ENCODE assay signal across 8 mouse cellular contexts in genomic region chr4:106939223-106939918, GRCm38 (mm10). TPM values are rescaled to one million over a fixed set of nuclear protein-coding genes. Genes with fewer than 3 reads are reported as not detected.
DNase-seq lines count a peak whose midpoint lies in the region; ATAC-seq and TF ChIP-seq lines count a peak whose summit lies in the region.

No protein-coding gene starts in this region.

- peak; percentile 85 for ATAC-seq in forebrain, embryonic 12.5 days (ENCODE audit: low FRiP score)
- ATAC-seq in liver, postnatal 0 days, result no peak

- H3K4me2 ChIP-seq in forebrain, embryonic 12.5 days, result peak overlapping the region; percentile 41
- no peak overlapping the region for H3K4me2 ChIP-seq in liver, postnatal 0 days (ENCODE audit: low read depth, low read length)

- peak in 1 of 2 experiments; percentile 33 for DNase-seq in layer of hippocampus, adult 2 months (ENCODE audit: low spot score in 2 of 2)
- DNase-seq in layer of hippocampus, adult 8-10 months (ENCODE audit: low spot score in 2 of 2), result no peak
- peak; percentile 63 to 78 for DNase-seq in adrenal gland, postnatal 36 days
- peak; percentile 89 for DNase-seq in kidney, adult 2 months
- peak; percentile 42 for DNase-seq in liver, postnatal 0 days
- DNase-seq in right cerebral cortex, postnatal 14 days, result peak; percentile 26
- no peak for DNase-seq in gastrocnemius, postnatal 25 days

- no peak overlapping the region for H3K4me3 ChIP-seq in layer of hippocampus, adult 2 months
- no peak overlapping the region for H3K4me3 ChIP-seq in forebrain, embryonic 12.5 days (replicated peaks)
- no peak overlapping the region for H3K4me3 ChIP-seq in kidney, adult 2 months (ENCODE audit: insufficient read depth, low read depth, low read length)
- no peak overlapping the region for H3K4me3 ChIP-seq in liver, postnatal 0 days (ENCODE audit: low read depth, low read length)

- H3K36me3 ChIP-seq in forebrain, embryonic 12.5 days (replicated peaks), result peaks cover 9% of the 10 kb centered on the region; the same call in 1 of the 2 replicates
- no peaks in the 10 kb centered on the region for H3K36me3 ChIP-seq in kidney, adult 2 months (ENCODE audit: control insufficient read depth, insufficient read depth, low read length)
- H3K36me3 ChIP-seq in liver, postnatal 0 days (replicated peaks; ENCODE audit: insufficient read depth, low read length), result peaks cover 7% of the 10 kb centered on the region

- no peak for TF ChIP-seq POLR2A in kidney, adult 2 months (IDR thresholded peaks at IDR 0.05; ENCODE audit: low read depth, low read length)

- H3K9ac ChIP-seq in forebrain, embryonic 12.5 days, result peak overlapping the region; percentile 51
- H3K9ac ChIP-seq in liver, postnatal 0 days (replicated peaks), result no peak overlapping the region

- H3K4me1 ChIP-seq in forebrain, embryonic 12.5 days, result peaks cover 100% of the 10 kb centered on the region
- H3K4me1 ChIP-seq in kidney, adult 2 months (ENCODE audit: control insufficient read depth, insufficient read depth, low read length), result peaks cover 9% of the 10 kb centered on the region; the same call in 1 of the 2 replicates
- H3K4me1 ChIP-seq in liver, postnatal 0 days (ENCODE audit: insufficient read depth), result peaks cover 49% of the 10 kb centered on the region

- no peak for TF ChIP-seq EP300 in liver, postnatal 0 days (IDR thresholded peaks at IDR 0.05; ENCODE audit: low read depth)

- H3K27ac ChIP-seq in layer of hippocampus, adult 2 months, result peak overlapping the region; percentile 81
- H3K27ac ChIP-seq in forebrain, embryonic 12.5 days, result peak overlapping the region; percentile 94
- no peak overlapping the region for H3K27ac ChIP-seq in kidney, adult 2 months (ENCODE audit: insufficient read depth, low read depth, low read length)
- H3K27ac ChIP-seq in liver, postnatal 0 days (ENCODE audit: low read depth), result no peak overlapping the region

- WGBS in forebrain, embryonic 12.5 days, result 4% methylated on average over 6 of the region's 6 CpGs
- 39% methylated on average over 6 of the region's 6 CpGs for WGBS in kidney, adult 2 months
- 42% methylated on average over 6 of the region's 6 CpGs for WGBS in liver, postnatal 0 days (ENCODE audit: insufficient replicate concordance)

- H3K9me3 ChIP-seq in forebrain, embryonic 12.5 days, result no peaks in the 10 kb centered on the region
- no peaks in the 10 kb centered on the region for H3K9me3 ChIP-seq in liver, postnatal 0 days (ENCODE audit: low read length)

- no peaks in the 10 kb centered on the region for H3K27me3 ChIP-seq in forebrain, embryonic 12.5 days
- H3K27me3 ChIP-seq in kidney, adult 2 months (replicated peaks; ENCODE audit: control insufficient read depth, insufficient read depth, low read length), result no peaks in the 10 kb centered on the region
- no peaks in the 10 kb centered on the region for H3K27me3 ChIP-seq in liver, postnatal 0 days (ENCODE audit: insufficient read depth, low read length)

- TF ChIP-seq CTCF in layer of hippocampus, adult 2 months (conservative IDR thresholded peaks at IDR 0.05), result no peak
- no peak for TF ChIP-seq CTCF in kidney, adult 2 months (conservative IDR thresholded peaks at IDR 0.05; ENCODE audit: insufficient read depth, insufficient read length, low read depth, low read length)
- no peak for TF ChIP-seq CTCF in liver, postnatal 0 days (IDR thresholded peaks at IDR 0.05; ENCODE audit: low read depth)

RNA-seq across cellular contexts. Expression of gene Ssbp3, which starts 28.9 kb away (rescaled TPM):
- 100 to 1,000 TPM; 157 TPM for total RNA-seq in layer of hippocampus, adult 2 months (2021)
- 100 to 1,000 TPM; 150 to 180 (median 160) TPM for total RNA-seq in layer of hippocampus, adult 8-10 months (2022)
- 10 to 100 TPM; 71.2 to 85.4 TPM for total RNA-seq in adrenal gland, postnatal 36 days (2021)
- 198 and 214 TPM in 2 replicates for polyA plus RNA-seq in forebrain, embryonic 12.5 days (2016; fragmentation: Nextera tagmentation; extraction: Ambion mirVana)
- polyA plus RNA-seq in kidney, adult 2 months (2012; rRNA removed), result 44.6 and 48.6 TPM in 2 replicates
- polyA plus RNA-seq in liver, postnatal 0 days (2015; fragmentation: Nextera tagmentation; extraction: Ambion mirVana), result 22.8 and 26.8 TPM in 2 replicates
- 10 to 100 TPM; 18.7 to 19.5 TPM for total RNA-seq in gastrocnemius, postnatal 25 days (2021)

Comparison
In these comparisons a context has a peak if more than half of its experiments do, and no peak if none do; other contexts are left out.
1. DNase-seq: peak in adrenal gland, postnatal 36 days (2 of 2), kidney, adult 2 months (single experiment), liver, postnatal 0 days (single experiment) and right cerebral cortex, postnatal 14 days (single experiment); none in layer of hippocampus, adult 8-10 months (0 of 2) and gastrocnemius, postnatal 25 days (single experiment).
2. H3K27ac ChIP-seq: peak in layer of hippocampus, adult 2 months (single experiment) and forebrain, embryonic 12.5 days (single experiment); none in kidney, adult 2 months (single experiment) and liver, postnatal 0 days (single experiment).